Mouse (Mus musculus): Measurements from ENCODE around the gene Mical2.
A peak's percentile ranks its signal among the peaks of the same experiment; 100 is the strongest.

Gene Mical2

DNA sequence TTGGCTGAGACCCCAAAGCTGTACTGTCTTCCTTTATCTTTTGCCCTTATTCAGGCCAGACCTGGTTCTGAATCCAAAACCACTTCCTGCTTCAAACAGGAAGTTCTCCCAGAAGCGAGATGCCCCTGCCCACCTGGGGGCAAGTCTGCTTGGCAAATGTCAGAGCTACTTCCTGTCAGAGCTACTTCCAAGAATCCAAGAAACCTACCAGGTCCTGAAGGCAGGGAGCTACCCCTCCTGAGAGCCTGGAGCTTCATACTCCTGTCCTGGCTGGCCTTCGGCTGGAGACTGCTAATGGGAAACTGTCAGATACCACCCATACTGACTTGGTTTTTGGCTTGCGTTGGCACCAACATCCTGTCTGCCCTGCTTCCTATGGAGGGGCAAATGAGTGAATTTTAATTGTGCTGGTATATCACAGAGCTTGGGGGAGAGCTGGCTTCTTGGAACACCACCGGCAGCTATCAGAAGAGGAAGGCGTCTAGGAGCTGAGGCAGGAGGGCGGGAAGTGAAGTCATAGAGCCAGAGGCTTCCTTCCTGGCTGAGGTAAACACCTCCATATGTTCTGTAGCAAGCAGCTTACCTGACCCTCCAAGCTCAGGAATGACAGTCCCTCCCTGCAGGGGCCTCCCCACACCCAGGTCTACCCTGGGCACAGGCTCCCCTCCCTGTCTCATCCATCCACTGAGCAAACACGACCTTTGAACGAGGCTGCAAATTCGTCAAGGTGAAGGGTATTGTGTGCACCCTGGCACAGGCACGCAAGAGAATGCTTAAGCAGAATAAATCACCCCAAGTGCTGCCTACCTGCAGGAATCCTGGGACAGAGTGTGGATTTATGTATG lies 17.1 kb upstream of the Mical2 start:
- no peak for DNase-seq (ENCODE audit: extremely low spot score, low spot score)

DNA sequence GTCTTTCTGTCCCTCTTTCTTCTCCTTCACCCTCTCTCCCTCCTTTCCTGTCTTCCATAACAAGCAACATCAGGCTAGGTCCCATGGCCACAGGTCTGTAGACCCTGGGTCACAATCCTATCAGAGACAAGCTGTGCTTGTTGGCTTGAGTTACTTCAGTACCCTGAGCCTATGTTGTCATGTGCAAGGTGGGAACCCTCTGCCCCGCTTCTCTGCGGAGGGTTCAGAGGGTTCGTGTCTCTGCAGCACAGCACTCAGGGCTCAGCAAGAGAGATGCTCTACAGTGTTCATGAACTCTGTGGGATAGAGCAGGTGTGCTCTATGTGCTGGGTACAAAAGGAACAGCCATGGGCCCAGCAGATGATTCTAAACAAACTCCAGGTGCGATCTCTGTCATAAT lies 16.0 kb upstream of the Mical2 start:
- DNase-seq (ENCODE audit: extremely low spot score, low spot score): no peak

DNA sequence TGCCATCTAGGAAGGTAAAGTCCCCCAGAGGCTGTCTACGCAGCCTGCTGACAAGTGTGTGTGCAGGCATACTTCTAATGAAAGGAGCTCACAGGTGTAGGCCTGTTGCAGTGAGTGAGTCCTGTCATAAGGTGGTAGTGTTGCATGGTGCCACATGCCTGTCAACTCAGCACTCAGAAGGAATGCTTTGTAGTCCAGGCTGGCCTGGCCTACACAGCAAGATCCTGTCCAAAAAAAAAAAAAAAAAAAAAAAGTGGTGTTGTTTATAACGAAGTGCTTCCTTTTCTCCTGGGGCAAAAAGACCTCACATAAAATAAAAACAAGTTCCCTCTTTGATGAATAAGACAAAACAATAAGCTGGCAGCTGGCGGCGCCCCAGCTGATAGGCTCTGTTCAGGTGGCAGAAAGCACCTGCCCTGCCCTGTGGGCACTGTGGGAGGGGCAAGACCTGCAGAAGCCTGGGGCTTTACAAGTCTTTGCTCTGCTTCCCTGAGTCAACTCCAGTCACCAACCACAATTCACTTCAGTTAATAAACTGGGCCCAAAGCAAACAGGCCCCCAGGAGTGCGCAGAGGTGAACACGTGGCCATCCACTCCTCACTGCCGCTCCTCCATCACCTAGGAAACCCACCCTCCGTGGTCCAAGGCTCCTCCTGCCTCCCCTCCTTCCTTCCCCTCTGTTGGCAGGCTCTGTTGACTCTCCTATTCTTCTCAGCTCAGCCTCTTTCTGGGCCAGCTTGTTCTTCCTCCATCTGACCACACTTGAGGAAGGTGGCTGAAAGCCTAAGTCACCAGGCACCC lies 12.5 kb upstream of the Mical2 start:
- DNase-seq (ENCODE audit: extremely low spot score, low spot score): no peak

DNA sequence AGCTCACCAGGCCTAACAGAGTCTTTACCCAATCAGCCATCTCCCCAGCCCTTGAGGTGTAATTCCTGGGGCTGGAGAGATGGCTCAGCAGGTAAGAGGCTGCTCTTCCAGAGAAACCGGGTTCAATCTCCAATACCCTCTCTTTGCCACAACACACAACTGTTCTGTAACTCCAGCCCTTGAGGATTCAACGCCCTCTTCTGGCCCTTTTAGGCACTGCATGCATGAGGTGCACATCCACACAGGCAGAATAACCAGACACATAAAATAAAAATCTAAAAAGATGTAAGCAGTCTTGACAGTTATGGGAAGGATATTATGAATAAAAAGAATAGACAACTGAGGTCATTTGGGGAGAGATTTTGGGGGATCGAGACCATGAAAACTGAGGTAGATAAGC lies 9.8 kb upstream of the Mical2 start:
- DNase-seq (ENCODE audit: extremely low spot score, low spot score): no peak

DNA sequence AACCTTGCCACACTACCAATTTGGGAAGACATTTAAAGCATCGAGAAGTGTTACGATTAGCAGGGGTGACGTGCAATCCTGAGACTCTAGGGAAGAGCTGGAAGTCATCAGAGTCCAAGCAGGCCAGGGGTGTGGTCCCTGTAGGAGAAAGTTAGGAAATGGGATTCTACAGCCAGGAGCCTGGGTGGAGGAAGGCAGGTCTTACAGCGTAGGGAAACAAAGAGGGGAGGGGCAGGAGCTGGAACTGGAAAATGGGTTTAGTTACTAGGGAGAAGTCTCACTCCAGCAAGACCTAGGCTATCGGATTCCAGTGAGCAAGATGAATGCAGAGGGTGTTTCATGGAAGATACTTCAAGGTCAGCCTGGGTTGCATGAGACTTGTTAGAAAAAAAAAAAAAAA lies 8.9 kb upstream of the Mical2 start:
- no peak for DNase-seq (ENCODE audit: extremely low spot score, low spot score)

DNA sequence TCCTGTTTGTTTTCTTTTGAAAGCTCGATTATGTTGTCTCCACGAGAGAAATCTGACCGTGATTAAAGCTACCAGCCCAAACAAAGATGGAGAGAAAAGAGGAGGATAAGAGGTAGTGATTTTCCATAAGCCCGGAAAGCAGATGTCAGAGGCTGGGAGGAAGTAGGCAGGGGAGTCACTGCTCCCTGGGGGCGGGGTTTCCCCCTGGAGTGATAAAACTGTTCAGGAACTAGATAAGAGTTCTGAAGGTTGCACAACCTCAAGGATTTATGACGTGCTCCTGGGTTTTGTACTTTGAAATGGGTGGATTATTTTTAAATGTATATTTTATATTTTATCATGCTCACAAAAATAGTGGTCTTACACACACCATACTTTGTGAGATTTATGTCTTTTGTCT lies 8.4 kb upstream of the Mical2 start:
- DNase-seq (ENCODE audit: extremely low spot score, low spot score): no peak

DNA sequence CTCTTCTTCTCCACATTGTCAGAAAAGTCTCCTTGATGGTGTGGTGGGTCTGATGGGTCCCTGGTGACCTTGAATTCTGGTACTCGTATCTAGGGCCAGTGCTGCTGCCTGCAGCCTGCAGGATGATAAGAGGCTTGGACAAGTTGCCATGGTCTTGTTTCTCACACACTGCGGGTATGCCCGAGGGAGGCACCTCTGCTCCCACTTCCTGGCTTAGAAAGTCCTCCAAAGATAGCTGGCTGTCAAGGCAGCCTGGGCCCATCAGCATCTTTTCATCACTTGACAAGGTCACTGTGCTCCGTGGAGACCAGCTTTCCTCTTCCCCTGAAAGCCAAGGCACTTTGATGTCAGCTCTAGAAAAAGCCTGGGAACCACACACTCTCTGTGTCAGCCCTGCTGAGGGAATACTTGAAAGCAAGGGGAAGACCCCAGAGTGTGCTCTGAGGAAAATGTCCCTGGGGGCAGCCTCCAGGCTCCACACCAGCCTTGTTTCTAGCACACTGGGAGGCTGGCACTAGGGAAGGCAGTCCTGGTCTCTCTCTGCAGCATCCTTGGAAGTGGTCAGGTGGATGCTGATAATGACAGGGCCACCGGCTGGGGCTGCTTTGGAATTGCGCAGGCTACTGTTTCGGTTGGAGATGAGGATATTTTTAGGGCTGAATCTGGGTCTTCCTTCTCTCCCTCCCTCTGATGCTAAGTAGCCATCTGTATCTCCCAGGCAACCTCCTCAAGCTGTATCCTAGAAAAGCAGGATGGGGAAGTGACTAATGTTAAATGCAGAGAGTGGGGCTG lies 2.7 kb upstream of the Mical2 start:
- no peak for DNase-seq (ENCODE audit: extremely low spot score, low spot score)

DNA sequence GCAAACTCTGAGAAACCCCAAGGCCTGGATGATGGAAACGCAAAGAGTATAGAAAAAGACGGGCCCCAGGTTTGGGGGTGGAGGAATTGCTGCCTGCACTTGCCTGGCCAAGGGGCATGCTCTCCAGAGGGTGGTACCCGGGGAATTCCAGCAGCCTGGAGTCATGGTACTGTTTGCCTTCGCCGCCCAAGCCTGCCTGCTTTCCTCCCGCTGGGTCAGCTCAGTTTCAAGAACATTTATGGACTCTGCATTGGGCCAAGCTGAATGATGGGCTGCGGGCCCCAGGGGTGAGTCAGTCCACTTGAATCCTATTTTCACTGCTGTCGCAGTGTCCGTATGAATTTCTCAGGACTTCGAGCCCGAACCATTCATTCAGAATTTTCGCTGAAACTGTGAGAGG lies 802 bp upstream of the Mical2 start:
- no peak for DNase-seq (ENCODE audit: extremely low spot score, low spot score)

DNA sequence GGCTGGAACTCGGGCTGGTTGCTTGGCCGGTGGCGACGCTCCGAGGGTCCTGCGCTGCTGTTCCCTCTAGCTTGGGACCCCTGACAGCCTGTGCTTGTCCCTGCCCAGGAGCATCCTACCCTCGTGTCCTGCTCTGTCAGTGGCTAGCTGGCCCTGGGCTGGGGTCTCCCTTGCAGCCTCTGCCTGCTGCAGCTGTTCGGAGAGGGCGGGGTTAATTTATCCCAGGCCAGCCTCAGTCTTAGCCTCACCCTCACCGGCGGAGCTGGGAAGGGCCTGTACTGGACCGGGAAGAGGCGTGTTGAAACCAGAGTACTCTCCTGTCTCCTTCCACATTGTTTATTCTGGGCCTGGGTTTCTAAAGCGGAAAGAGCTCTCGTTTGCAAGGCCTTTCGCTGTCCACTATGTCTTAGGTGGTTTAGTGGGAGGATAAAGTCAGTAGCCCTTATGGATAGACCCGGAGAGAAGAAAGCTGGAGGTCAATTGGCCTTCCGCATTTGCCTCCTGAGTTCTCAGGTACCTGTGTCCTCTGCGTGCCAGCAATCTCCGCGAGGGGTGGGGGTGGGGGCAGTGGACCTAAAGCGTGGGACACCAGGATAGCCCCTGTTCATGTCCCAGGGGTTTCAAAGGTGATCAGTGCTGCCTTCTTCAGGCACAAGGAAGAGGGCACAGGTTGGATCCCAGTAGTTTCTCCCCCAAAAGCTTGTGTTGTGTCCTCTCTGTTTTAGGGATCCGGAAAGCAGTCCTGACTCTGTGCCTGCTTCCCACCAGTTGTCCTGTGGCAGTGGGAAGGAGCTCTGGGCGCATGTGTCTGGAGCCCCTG lies 1.0 kb downstream of the Mical2 start:
- DNase-seq (ENCODE audit: extremely low spot score, low spot score): peak; percentile 67

DNA sequence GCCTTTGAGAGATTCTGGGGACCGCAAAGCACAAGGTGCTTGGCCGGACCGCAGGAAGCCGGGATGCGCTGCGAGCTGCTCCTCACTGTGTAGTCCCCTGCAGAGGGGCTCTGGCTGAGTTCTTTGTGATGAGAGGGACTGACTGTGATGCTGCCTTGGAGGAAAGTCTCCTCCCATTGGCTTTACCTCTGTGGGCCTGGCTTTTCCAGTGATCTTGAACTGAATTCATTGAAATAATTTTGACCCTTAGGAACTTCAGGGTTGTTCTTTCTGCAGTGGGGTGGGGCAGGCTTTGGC lies 1.6 kb downstream of the Mical2 start:
- DNase-seq (ENCODE audit: extremely low spot score, low spot score): no peak

DNA sequence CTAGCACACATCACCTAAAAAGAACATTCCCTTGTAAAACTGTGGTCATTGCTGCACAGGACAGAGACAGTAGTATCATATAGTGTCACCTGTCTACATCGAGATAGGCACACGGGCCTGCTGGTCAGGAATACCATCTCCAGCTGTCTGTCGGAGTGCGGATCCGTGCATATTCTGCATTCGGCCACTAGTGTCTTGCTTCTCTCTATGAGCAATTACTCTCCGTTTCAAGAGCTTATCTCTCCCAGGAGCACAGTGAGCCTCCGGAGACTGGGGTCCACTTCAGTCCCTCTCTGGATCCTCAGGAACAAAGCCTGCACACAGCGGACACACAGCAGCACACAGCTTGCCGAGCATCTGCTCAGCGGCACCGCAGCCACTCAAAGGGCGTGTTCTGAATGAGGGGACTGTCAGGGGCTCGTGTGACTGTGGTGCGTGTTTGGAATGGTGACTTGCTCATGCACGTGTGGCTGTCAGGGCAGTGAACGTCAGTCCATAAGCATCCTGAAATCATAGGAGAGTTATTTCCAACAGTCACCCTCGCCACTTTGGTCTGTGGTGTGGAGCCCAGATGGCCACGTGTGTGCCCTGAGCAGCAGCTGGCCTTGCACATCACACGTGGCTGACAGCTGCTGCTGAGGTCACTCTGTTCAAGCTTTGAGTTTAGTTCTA lies 3.3 kb downstream of the Mical2 start:
- peak; percentile 45 for DNase-seq (ENCODE audit: extremely low spot score, low spot score)

DNA sequence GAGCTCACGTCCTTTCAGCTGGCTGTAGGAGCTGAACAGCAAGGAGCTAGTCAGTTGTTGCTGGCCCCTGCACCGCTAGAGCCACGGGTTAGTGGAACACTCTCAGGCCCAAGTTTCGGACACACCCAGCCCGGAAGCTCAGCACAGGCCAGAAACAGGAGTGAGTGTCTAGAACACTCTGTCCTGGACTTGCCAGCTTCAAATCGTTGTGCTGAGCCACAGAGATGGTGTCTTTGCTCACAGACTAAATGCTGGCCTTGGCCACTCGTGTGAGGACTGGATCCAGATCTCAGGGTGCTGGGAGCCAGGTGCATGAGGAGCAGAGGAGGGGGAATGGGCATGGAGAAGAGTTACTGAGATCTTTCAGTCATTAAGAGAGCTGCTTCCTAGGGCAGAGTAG lies 6.1 kb downstream of the Mical2 start:
- DNase-seq (ENCODE audit: extremely low spot score, low spot score): no peak

DNA sequence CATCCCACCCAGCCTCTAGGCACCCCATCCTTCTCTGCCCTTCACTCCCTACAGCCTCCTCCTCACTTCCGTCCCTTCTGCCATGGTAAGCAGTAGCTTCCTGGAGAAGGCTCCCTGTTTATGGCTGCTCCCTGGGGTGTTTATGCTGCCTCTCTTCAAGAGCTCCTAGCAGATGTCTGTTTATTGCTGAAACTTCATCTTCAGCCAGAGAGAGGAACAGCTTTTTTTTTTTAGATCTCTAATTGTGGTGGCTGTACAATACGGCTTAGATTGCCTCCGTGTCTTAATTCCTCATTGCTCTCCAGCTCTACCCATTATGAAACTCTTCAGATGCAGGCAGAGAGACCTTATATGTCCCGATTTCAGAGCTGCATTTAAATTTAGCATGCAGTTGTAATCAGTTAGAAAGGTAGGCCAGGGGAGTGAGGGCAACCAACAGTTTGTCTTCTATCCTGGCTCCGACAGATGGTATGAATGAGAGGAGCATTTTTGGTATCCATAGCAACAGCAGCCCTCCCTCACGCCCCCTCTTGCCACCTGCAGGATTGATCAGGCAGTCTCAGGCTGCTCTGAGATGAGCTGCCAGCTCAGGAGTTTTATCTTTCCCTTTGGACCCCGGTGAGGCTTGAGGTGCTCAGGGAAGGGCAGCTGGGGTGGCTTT lies 7.8 kb downstream of the Mical2 start:
- DNase-seq (ENCODE audit: extremely low spot score, low spot score): peak; percentile 36

DNA sequence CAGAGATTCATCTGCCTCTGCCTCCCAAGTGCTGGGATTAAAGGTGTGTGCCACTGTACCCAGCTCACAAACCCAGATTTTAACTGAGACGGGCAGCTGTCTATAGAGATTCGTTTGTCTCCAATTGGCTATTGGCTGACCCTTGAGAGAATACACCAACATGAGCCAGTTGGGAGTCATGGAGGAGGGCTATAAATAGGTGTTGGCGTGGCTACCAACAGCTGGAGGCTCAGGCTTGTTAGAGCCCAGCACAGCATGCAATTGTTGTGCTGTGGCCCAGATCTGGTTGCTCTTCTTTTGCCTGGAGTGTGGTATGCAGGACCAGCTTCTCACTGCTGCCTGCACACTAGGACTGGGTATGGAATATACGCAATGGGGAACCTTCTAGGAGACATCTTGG lies 8.8 kb downstream of the Mical2 start:
- no peak for DNase-seq (ENCODE audit: extremely low spot score, low spot score)

DNA sequence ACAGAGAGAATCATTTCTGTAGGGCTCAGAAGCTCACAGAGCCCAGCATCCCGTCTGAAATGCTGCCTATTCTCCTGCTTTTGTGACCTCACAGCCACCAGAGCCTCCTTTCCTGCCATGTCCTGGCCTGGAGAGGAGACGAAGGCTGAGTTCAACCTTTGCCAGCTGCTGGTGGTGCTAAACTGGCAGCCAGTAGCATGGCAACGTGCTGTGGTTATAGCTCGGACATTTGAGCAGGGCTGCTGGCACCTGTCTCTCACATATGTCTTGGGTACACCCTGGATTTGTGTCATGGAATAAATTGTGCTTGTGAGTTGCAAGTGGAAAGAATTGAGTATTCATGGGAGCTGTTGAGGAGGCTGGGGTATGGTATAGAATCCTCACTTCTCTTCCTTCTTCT lies 9.8 kb downstream of the Mical2 start:
- no peak for DNase-seq (ENCODE audit: extremely low spot score, low spot score)

DNA sequence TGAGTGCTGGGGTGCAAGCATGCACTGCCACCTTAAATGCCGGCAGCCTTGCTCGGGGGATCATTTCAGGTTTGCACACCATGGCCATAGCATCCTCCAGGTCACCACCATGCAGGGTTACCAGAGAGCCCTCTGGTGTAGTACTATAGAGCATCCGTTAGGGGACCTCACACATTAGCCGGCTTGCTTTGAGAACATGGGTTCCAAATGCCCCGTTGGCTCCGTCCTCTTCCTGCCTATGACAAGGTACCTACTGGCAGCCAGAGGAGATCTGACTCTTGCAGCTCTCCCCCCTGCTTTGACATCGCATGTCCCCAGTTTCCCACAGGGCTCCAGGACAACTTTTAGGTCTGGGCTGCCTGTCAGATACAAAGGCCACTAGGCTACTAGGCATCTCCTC lies 11.6 kb downstream of the Mical2 start:
- no peak for DNase-seq (ENCODE audit: extremely low spot score, low spot score)

DNA sequence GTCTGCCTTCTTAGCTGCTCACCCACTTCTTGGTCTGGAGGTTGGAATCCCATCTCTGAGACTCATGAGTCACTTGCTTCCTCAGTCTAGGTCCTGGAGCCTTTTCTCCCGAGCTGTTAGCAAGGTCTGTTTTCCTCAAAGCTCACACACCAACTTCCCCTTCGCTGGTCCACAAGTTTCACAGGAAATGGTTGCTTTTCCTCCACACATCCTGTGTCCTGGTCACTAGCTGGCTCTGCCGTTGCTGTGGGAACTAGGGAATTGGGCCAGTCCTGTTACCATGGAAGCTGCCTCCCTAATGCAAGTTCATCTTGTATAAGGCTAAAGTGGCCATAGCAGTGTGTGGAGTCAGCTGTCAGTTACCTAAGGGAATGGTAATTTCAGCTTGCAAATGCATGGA lies 12.2 kb downstream of the Mical2 start:
- no peak for DNase-seq (ENCODE audit: extremely low spot score, low spot score)

DNA sequence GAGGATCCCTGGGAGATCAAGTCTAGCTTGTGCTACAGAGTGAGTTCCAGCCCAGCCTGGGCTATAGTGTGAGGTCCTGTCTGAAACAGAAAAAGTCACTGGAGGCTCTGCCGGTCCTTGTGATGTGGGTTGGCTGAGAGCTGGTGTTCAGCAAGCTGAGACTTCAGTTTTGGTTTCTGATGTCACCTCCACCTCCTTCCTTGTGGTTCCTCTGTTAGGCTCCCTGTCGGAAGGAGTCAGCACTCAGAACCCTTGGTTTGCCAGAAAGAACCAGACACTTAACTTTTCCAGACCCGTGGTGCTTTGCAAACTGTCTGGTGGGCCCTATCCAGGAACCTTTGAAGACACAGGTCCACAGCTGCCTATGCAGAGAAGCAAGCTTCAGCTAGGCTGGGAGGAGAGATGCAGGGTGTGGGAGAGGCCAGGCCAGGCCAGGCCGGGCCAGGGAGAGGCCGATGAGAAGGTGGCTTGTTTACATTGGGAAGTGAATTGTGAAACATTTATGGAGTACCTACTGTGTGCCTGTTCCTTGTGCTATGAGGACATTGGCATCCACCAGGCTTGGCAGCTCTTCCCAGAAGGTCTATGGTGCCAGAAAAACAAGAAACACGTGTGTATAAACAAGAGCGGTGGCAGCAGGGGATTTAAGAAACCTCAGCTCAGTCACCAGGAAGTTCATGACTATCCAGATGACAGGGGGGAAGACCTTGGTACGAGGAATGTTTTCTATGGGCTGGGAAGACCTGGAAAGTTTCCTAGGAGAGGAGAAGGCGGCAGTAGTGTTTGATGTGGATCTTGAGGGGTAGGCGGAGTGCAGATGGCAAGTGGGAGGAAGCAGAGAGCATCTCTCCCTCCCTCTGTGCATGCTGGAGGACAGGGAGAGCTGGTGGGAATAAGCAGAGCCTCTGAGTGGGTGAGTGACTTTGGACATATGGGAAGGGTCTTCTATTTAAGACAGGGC lies 13.4 kb downstream of the Mical2 start:
- no peak for DNase-seq (ENCODE audit: extremely low spot score, low spot score)

DNA sequence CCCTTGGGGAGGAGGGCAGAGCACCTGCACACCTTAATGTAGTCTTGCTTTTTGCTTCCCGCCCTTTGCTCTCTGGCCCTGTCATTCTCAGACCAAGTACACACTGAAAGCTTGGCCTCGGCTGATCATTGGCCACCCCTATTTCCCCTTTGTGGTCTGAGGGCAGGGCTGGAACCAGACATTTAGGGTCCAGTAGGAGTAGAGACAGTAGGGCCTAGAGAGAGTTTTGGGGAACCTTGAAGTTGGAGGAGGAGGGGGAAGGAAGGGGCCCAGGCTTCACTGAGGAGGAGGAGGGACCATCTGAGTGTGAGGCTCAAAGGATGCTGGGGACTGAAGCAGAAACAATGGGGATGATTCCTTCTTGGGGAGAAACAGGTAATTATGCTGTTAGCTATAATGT lies 15.1 kb downstream of the Mical2 start:
- DNase-seq (ENCODE audit: extremely low spot score, low spot score): no peak

Measured in neural tube, embryonic 10.5 days (tissue).